Mouse (Mus musculus) brown adipose tissue, adult 24 weeks (tissue): ENCODE data around the gene Atf3. TPM values are rescaled to one million over a fixed set of nuclear protein-coding genes. Genes with fewer than 3 reads are reported as not detected.

Experiments
- H3K27ac ChIP-seq: fragments of 200-500 bp; replicated peaks from 2 replicates; pipeline ENCODE4 v1.5.1; 2012; ENCODE audit warnings: low read depth, mild to moderate bottlenecking, low read length
- H3K4me1 ChIP-seq: fragments of 200-500 bp; 2 replicates; pipeline ENCODE4 v1.6.1; 2012; ENCODE audit warnings: low read length, mixed read lengths; ENCODE audit not compliant: control insufficient read depth, insufficient read depth, insufficient read length
- H3K4me3 ChIP-seq: fragments of 200-500 bp; 2 replicates; pipeline ENCODE4 v1.5.1; 2012; ENCODE audit warnings: low read depth, mild to moderate bottlenecking, low read length, moderate library complexity; ENCODE audit not compliant: insufficient read depth
- polyA plus RNA-seq: library from polyadenylated mRNA; stranded (reverse); fragments of >200 nt; gene quantifications from 2 replicates; pipeline ENCODE4 v1.2.4, GENCODE M21; 2012; ENCODE audit not compliant: missing spikeins, insufficient read depth, insufficient read length

Gene Atf3
- polyA plus RNA-seq, result 8.8 and 22.2 TPM in 2 replicates

- Histone ChIP-seq H3K4me3 (no peak within 1 kb of the TSS), H3K27ac (no peak within 1 kb of the TSS)
Observed at GRCm38 (mm10) chr1:191217939-191218338, at the start of gene Atf3. TSS of gene Atf3 (minus strand) at chr1:191218039.

GRCm38 (mm10) chr1:191267162-191267561 is 49.3 kb upstream of the Atf3 start:
- Histone ChIP-seq H3K4me1 (peaks cover 16% of the 10 kb centered on the region; the same call in 1 of the 2 replicates), H3K4me3 (no peak overlapping the region), H3K27ac (no peak overlapping the region; the same call in 1 of the 2 replicates)

More at GRCm38 (mm10) chr1:191217939-191218338, at the start of gene Atf3:
- no peaks in the 10 kb centered on the region for H3K4me1 ChIP-seq

GRCm38 (mm10) chr1:191263471-191263870 is 45.6 kb upstream of the Atf3 start:
- Histone ChIP-seq H3K27ac (no peak overlapping the region), H3K4me1 (peaks cover 23% of the 10 kb centered on the region), H3K4me3 (no peak overlapping the region)

- Histone ChIP-seq H3K4me3 (no peak overlapping the region), H3K4me1 (peaks cover 24% of the 10 kb centered on the region), H3K27ac (no peak overlapping the region)
Observed at GRCm38 (mm10) chr1:191261861-191262260, 44.0 kb upstream of the Atf3 start.

GRCm38 (mm10) chr1:191259661-191260060 is 41.8 kb upstream of the Atf3 start:
- Histone ChIP-seq H3K27ac (no peak overlapping the region; the same call in 1 of the 2 replicates), H3K4me1 (peaks cover 25% of the 10 kb centered on the region), H3K4me3 (no peak overlapping the region)

- Histone ChIP-seq H3K4me1 (peaks cover 25% of the 10 kb centered on the region), H3K27ac (peak overlapping the region; percentile 75), H3K4me3 (peak overlapping the region; percentile 15)
Observed at GRCm38 (mm10) chr1:191259121-191259520, 41.3 kb upstream of the Atf3 start.

GRCm38 (mm10) chr1:191258521-191258920 is 40.7 kb upstream of the Atf3 start:
- peak overlapping the region; percentile 20; the same call in 1 of the 2 replicates for H3K27ac ChIP-seq
- no peak overlapping the region for H3K4me3 ChIP-seq
- H3K4me1 ChIP-seq, result peaks cover 25% of the 10 kb centered on the region

- Histone ChIP-seq H3K4me1 (peaks cover 25% of the 10 kb centered on the region), H3K4me3 (no peak overlapping the region), H3K27ac (no peak overlapping the region)
Observed at GRCm38 (mm10) chr1:191257981-191258380, 40.1 kb upstream of the Atf3 start.

GRCm38 (mm10) chr1:191257351-191257771 is 39.5 kb upstream of the Atf3 start:
- peaks cover 25% of the 10 kb centered on the region for H3K4me1 ChIP-seq

GRCm38 (mm10) chr1:191256566-191257350 is 38.9 kb upstream of the Atf3 start:
- no peak overlapping the region for H3K27ac ChIP-seq
- H3K4me3 ChIP-seq, result no peak overlapping the region
- peaks cover 25% of the 10 kb centered on the region for H3K4me1 ChIP-seq

More at GRCm38 (mm10) chr1:191257351-191257771, 39.5 kb upstream of the Atf3 start:
- no peak overlapping the region for H3K27ac ChIP-seq
- no peak overlapping the region for H3K4me3 ChIP-seq

- no peak overlapping the region for H3K4me3 ChIP-seq
- H3K4me1 ChIP-seq, result peaks cover 25% of the 10 kb centered on the region
- H3K27ac ChIP-seq, result no peak overlapping the region
Observed at GRCm38 (mm10) chr1:191256134-191256533, 38.3 kb upstream of the Atf3 start.

- peaks cover 24% of the 10 kb centered on the region for H3K4me1 ChIP-seq
- H3K27ac ChIP-seq, result no peak overlapping the region
- no peak overlapping the region for H3K4me3 ChIP-seq
Observed at GRCm38 (mm10) chr1:191254448-191254847, 36.6 kb upstream of the Atf3 start.

- Histone ChIP-seq H3K4me1 (peaks cover 20% of the 10 kb centered on the region), H3K4me3 (no peak overlapping the region), H3K27ac (no peak overlapping the region)
Observed at GRCm38 (mm10) chr1:191253636-191254035, 35.8 kb upstream of the Atf3 start.

GRCm38 (mm10) chr1:191249975-191250374 is 32.1 kb upstream of the Atf3 start:
- H3K4me3 ChIP-seq, result no peak overlapping the region
- H3K27ac ChIP-seq, result no peak overlapping the region
- H3K4me1 ChIP-seq, result peaks cover 2% of the 10 kb centered on the region; the same call in 1 of the 2 replicates

- peak overlapping the region; percentile 41; the same call in 1 of the 2 replicates for H3K27ac ChIP-seq
- peaks cover 2% of the 10 kb centered on the region; the same call in 1 of the 2 replicates for H3K4me1 ChIP-seq
Observed at GRCm38 (mm10) chr1:191248423-191248822, 30.6 kb upstream of the Atf3 start.

GRCm38 (mm10) chr1:191247561-191247960 is 29.7 kb upstream of the Atf3 start:
- Histone ChIP-seq H3K4me1 (peaks cover 2% of the 10 kb centered on the region; the same call in 1 of the 2 replicates), H3K4me3 (no peak overlapping the region), H3K27ac (no peak overlapping the region)

More at GRCm38 (mm10) chr1:191248423-191248822, 30.6 kb upstream of the Atf3 start:
- H3K4me3 ChIP-seq, result no peak overlapping the region
